Mouse (Mus musculus): Measurements from ENCODE around the gene Mettl7b.

DNA sequence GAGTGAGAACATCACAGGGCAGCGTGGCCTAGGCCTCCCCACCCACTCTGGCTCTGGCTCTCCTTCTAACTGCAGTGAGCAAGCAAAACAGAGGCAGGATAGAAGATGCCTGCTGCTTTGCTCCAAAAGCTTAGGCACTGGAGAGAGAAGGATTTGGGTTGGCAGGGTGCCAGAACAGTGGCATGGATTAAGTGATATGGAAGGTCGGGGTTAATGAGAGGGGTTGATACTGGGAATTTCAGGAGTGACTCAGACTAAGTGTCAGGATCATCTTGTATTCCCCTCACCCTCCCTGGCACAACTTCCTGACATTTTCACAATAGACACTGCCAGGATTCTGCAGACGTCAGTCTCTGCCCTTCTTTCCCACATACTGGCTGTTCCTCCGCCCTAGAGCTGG lies 32.4 kb downstream of the Mettl7b start:
- TF ChIP-seq GATA2 (IDR thresholded peaks at IDR 0.05; ENCODE audit: borderline replicate concordance, low read depth, low read length) (no peak), TAL1 (conservative IDR thresholded peaks at IDR 0.05; ENCODE audit: low read depth, low read length) (no peak), CTCF (IDR thresholded peaks at IDR 0.05; ENCODE audit: low read depth, low read length) (no peak), GATA1 (IDR thresholded peaks at IDR 0.05; ENCODE audit: borderline replicate concordance, low read length) (no peak), POLR2AphosphoS5 (IDR thresholded peaks at IDR 0.05; ENCODE audit: insufficient replicate concordance, low read depth, low read length) (no peak)
